Mouse (Mus musculus) kidney, embryonic 16.5 days (tissue): ENCODE measurements around the gene Crls1. TPM values are rescaled to one million over a fixed set of nuclear protein-coding genes. Genes with fewer than 3 reads are reported as not detected.

Source experiments
- ATAC-seq: fragments of 200-750 bp; cut with Nextera tagmentation; 2 replicates; pipeline ENCODE4 v1.8.0; 2017; ENCODE audit warnings: moderate TSS enrichment; ENCODE audit not compliant: low FRiP score, low TSS enrichment
- H3K27ac ChIP-seq: fragments of 300-500 bp; sonication (generic); 2 replicates; pipeline ENCODE4 v1.5.1; 2014; ENCODE audit warnings: low read length
- H3K27me3 ChIP-seq: fragments of 300-500 bp; sonication (generic); 2 replicates; pipeline ENCODE4 v1.6.1; 2014; ENCODE audit warnings: low read length, control low read depth, mixed read lengths; ENCODE audit not compliant: insufficient read depth
- H3K36me3 ChIP-seq: fragments of 300-500 bp; sonication (generic); 2 replicates; pipeline ENCODE4 v1.6.1; 2014; ENCODE audit warnings: low read length, control low read depth, mixed read lengths; ENCODE audit not compliant: insufficient read depth
- H3K4me1 ChIP-seq: fragments of 300-500 bp; sonication (generic); 2 replicates; pipeline ENCODE4 v1.6.1; 2014; ENCODE audit warnings: low read length, control low read depth, mixed read lengths; ENCODE audit not compliant: insufficient read depth
- H3K4me2 ChIP-seq: fragments of 300-500 bp; sonication (generic); replicated peaks from 2 replicates; pipeline ENCODE4 v1.6.1; 2014; ENCODE audit warnings: low read depth, low read length
- H3K4me3 ChIP-seq: fragments of 300-500 bp; sonication (generic); 2 replicates; pipeline ENCODE4 v1.5.1; 2014; ENCODE audit warnings: mild to moderate bottlenecking, low read length
- H3K9ac ChIP-seq: fragments of 300-500 bp; sonication (generic); replicated peaks from 2 replicates; pipeline ENCODE4 v1.6.1; 2014; ENCODE audit warnings: low read length
- H3K9me3 ChIP-seq: fragments of 300-500 bp; sonication (generic); 2 replicates; pipeline ENCODE4 v1.6.1; 2016; ENCODE audit warnings: low read length, control low read depth
- WGBS: fragments of 180-500 bp; shearing (Covaris S2); extraction: QIAGEN DNeasy Blood & Tissue Kit; methylation state at CpG from one replicate; pipeline ENCODE4 v1.1.7; 2014; 5-methylcytosine and 5-hydroxymethylcytosine counted together
- polyA plus RNA-seq: library from polyadenylated mRNA; unstranded; fragments of >200 nt; fragmentation: Nextera tagmentation; extraction: Ambion mirVana; gene quantifications from 2 replicates; pipeline ENCODE4 v1.2.1, GENCODE M21; 2015

The Crls1 gene
- polyA plus RNA-seq = 5.0 and 5.7 TPM in 2 replicates

- Histone ChIP-seq H3K9me3 (no peaks in the 10 kb centered on the region), H3K4me1 (peaks cover 11% of the 10 kb centered on the region), H3K36me3 (0 out of 2 replicates have a peak, but pooled peaks cover 3% of the 10 kb centered on the region), H3K4me2 (peak within 1 kb of the TSS; percentile 75), H3K27me3 (no peaks in the 10 kb centered on the region), H3K9ac (peak within 1 kb of the TSS; percentile 89), H3K27ac (peak within 1 kb of the TSS; percentile 91), H3K4me3 (peak within 1 kb of the TSS; percentile 96)
- peak; percentile 94 for ATAC-seq
- WGBS = under 1% methylated on average over 84 of the region's 96 CpGs
Measured at GRCm38 (mm10) chr2:132846407-132847358, at the start of gene Crls1. Gene Crls1 (plus strand): TSS chr2:132846666.

DNA sequence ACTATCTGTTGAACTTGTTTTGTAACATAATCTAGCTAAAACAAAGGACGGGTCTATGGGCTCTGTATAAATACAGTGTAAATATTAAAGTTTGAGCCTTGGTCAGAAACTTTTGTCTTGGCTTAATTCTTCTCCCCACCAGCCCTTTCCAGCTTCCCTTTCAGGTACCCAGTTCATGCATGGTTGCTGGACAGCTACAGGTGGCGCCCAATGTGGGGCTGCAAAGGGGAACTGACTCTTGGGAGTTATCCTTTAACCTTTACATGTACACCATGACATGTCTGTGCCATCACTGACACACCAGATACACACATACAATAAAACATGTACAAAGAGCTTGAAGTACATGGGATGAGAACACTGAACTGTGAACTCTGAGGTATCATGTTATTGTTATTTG, 43.5 kb upstream of the Crls1 start:
- H3K36me3 ChIP-seq = peaks cover 44% of the 10 kb centered on the region
- H3K4me1 ChIP-seq = no peaks in the 10 kb centered on the region
- 98% methylated on average over 2 of the region's 2 CpGs for WGBS

DNA sequence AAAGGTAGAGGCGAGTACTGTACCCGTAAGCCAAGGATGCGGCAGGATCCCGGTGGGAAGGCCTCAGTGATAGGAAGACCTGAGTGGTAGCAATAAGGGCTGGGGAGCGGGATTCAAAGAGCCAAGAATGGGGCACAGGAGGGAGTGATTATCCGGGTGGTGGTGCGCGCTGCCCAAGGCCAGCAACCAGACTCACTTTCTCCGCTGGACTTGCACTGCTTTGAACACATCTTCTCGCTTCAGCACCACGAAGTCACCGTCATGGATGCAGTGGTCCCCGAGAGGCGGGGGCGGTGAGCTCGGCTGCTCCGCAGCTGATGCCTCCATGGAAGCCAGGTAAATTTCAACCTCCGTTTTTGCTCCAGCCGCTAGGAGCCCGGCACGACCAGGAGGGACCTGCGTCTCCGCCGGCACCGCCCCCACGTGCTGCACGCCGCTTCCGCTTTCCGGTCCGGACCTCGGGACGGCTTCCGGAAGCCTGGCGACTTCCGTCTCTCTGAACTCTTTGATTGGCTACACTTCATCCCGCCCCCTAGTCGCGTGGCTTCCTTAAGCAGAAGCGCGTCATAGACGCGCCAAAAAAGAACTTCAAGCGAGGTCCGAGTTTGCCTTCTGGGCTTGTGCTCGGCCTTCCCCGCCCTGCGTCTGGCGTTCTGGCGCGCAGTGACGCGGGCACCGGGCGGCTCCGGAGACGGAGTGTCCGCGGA, 30.7 kb upstream of the Crls1 start, which contains the start of the genes Trmt6 and Mcm8:
TSS of gene Trmt6 (minus strand) at position 448 of the 707 bp plus-strand sequence.
TSS of gene Mcm8 (plus strand) at position 534 of the 707 bp plus-strand sequence.
- Histone ChIP-seq H3K9me3 (no peaks in the 10 kb centered on the region), H3K27me3 (no peaks in the 10 kb centered on the region), H3K9ac (peak within 1 kb of the TSS; percentile 80), H3K4me2 (peak within 1 kb of the TSS; percentile 89), H3K4me3 (peak within 1 kb of the TSS; percentile 79), H3K27ac (peak within 1 kb of the TSS; percentile 72), H3K4me1 (peaks cover 17% of the 10 kb centered on the region), H3K36me3 (peaks cover 16% of the 10 kb centered on the region; the same call in 1 of the 2 replicates)
- ATAC-seq = peak; percentile 100
- WGBS = under 1% methylated on average over 59 of the region's 59 CpGs

More for the DNA sequence above, 43.5 kb upstream of the Crls1 start:
- no peak overlapping the region for H3K4me3 ChIP-seq
- H3K9me3 ChIP-seq = peaks cover 8% of the 10 kb centered on the region; the same call in 1 of the 2 replicates
- no peak overlapping the region for H3K4me2 ChIP-seq
- no peaks in the 10 kb centered on the region for H3K27me3 ChIP-seq
- H3K27ac ChIP-seq = no peak overlapping the region
- no peak for ATAC-seq
- no peak overlapping the region for H3K9ac ChIP-seq

DNA sequence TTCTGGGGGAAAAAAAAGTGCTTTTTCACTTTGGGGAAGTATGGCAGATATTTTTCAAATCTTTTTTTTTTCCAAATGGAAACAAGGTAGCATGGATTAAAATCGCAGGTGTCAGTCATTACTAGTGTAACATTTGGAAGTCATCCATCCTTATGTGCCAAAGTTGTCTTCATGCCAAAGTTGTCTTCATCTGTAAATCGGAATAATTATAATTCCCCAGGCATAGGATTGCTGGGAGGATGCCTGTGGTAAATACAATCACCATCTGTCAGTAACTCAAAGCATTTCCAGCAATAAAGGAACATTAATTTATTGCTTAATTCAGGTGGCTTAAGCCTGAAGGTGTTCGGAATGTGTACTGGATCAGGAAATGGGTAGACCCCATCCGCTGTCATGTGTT, 5.4 kb upstream of the Crls1 start:
- no peak for ATAC-seq
- no peak overlapping the region for H3K27ac ChIP-seq
- 85% methylated on average over 4 of the region's 4 CpGs for WGBS
- H3K4me1 ChIP-seq = no peaks in the 10 kb centered on the region
- no peak overlapping the region for H3K9ac ChIP-seq
- no peak overlapping the region for H3K4me3 ChIP-seq
- peaks cover 8% of the 10 kb centered on the region; the same call in 1 of the 2 replicates for H3K36me3 ChIP-seq
- H3K27me3 ChIP-seq = no peaks in the 10 kb centered on the region
- no peak overlapping the region for H3K4me2 ChIP-seq
- H3K9me3 ChIP-seq = no peaks in the 10 kb centered on the region

- 10% methylated on average over 7 of the region's 7 CpGs for WGBS
- Histone ChIP-seq H3K36me3 (0 out of 2 replicates have a peak, but pooled peaks cover 6% of the 10 kb centered on the region), H3K4me3 (peak overlapping the region; percentile 96), H3K27me3 (no peaks in the 10 kb centered on the region), H3K4me2 (peak overlapping the region; percentile 75), H3K9me3 (no peaks in the 10 kb centered on the region), H3K4me1 (peaks cover 11% of the 10 kb centered on the region), H3K27ac (no peak overlapping the region), H3K9ac (peak overlapping the region; percentile 89)
- no peak for ATAC-seq
Measured at GRCm38 (mm10) chr2:132847581-132847980, 1.1 kb downstream of the Crls1 start.

- Histone ChIP-seq H3K36me3 (0 out of 2 replicates have a peak, but pooled peaks cover 6% of the 10 kb centered on the region), H3K27ac (no peak overlapping the region), H3K27me3 (no peaks in the 10 kb centered on the region), H3K4me3 (no peak overlapping the region), H3K4me2 (no peak overlapping the region), H3K9me3 (no peaks in the 10 kb centered on the region), H3K9ac (no peak overlapping the region), H3K4me1 (peaks cover 11% of the 10 kb centered on the region)
- no peak for ATAC-seq
- WGBS = 86% methylated on average over 4 of the region's 4 CpGs
Measured at GRCm38 (mm10) chr2:132848361-132848760, 1.9 kb downstream of the Crls1 start.

DNA sequence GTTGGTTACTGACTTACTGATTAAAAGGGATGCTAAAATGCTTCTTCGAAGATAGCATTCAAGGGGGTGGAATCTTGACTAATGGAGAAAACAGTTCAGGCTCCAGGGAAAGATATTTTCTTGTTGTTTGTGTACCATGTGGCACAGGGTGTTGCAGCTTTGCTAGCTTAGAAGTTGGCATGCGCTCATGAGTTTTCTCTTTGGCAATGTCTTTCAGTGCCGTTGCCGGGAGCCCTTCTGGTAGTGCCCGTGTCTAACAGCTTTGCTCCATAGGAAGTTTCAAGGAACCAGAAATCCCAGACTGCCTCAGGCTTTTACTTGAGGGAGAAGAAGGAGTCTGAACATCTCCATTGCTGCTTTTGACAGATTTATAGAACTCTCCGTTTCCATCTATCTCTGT, 2.7 kb downstream of the Crls1 start:
- WGBS = 90% methylated on average over 6 of the region's 6 CpGs
- peaks cover 11% of the 10 kb centered on the region for H3K4me1 ChIP-seq
- H3K36me3 ChIP-seq = 0 out of 2 replicates have a peak, but pooled peaks cover 6% of the 10 kb centered on the region
- H3K4me3 ChIP-seq = no peak overlapping the region
- H3K27ac ChIP-seq = no peak overlapping the region
- H3K27me3 ChIP-seq = no peaks in the 10 kb centered on the region
- H3K4me2 ChIP-seq = no peak overlapping the region
- no peak for ATAC-seq
- no peaks in the 10 kb centered on the region for H3K9me3 ChIP-seq
- H3K9ac ChIP-seq = no peak overlapping the region

DNA sequence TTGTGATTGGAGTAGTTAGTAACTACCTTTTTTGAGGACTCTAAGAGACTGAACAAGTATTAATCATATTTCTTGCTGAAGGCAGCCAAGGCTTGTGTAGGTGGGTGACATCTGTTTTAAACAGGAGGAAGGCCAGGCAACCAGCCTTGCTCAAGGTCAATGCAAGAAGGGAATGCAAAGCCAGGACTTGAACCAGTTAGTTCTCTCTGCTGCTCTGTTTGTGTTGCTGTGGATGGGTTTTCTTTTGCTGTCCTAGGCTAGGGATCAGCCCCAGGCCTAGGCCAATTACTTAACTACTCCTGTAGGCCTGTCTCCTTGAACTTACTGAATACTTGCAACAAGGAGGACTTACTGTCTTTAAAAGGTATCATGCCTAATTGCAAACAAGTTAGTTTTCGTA, 6.6 kb downstream of the Crls1 start:
- H3K9ac ChIP-seq = no peak overlapping the region
- 96% methylated on average over 1 of the region's 1 CpGs for WGBS
- no peak overlapping the region for H3K4me2 ChIP-seq
- H3K4me3 ChIP-seq = no peak overlapping the region
- peaks cover 3% of the 10 kb centered on the region; the same call in 1 of the 2 replicates for H3K4me1 ChIP-seq
- no peaks in the 10 kb centered on the region for H3K27me3 ChIP-seq
- H3K36me3 ChIP-seq = 0 out of 2 replicates have a peak, but pooled peaks cover 5% of the 10 kb centered on the region
- no peak overlapping the region for H3K27ac ChIP-seq
- H3K9me3 ChIP-seq = no peaks in the 10 kb centered on the region
- no peak for ATAC-seq

GRCm38 (mm10) chr2:132856333-132856732, 9.9 kb downstream of the Crls1 start:
- Histone ChIP-seq H3K9me3 (no peaks in the 10 kb centered on the region), H3K36me3 (0 out of 2 replicates have a peak, but pooled peaks cover 5% of the 10 kb centered on the region), H3K4me1 (no peaks in the 10 kb centered on the region), H3K4me3 (no peak overlapping the region), H3K4me2 (no peak overlapping the region), H3K27me3 (no peaks in the 10 kb centered on the region), H3K27ac (no peak overlapping the region), H3K9ac (no peak overlapping the region)
- WGBS = 86% methylated on average over 5 of the region's 5 CpGs
- no peak for ATAC-seq
